Mouse (Mus musculus) frontal cortex, adult 2 months (tissue): ENCODE results near the gene Rbm24. TPM values are rescaled to one million over a fixed set of nuclear protein-coding genes. Genes with fewer than 3 reads are reported as not detected.
A peak's percentile ranks its signal among the peaks of the same experiment; 100 is the strongest.

ENCODE experiments used
- DNase-seq, 2 experiments: peaks; one replicate each; pipeline ENCODE4 v3.0.0; 2022; ENCODE audit warnings: low spot score in 1 of 2; ENCODE audit errors: extremely low spot score in 1 of 2
- polyA plus RNA-seq: library from polyadenylated mRNA; depleted of rRNA; stranded (reverse); fragments of >200 nt; gene quantifications from 2 replicates; pipeline ENCODE4 v1.2.3, GENCODE M21; 2012; rRNA removed

Rbm24 gene
- 12.4 and 13.4 TPM in 2 replicates for polyA plus RNA-seq

DNA sequence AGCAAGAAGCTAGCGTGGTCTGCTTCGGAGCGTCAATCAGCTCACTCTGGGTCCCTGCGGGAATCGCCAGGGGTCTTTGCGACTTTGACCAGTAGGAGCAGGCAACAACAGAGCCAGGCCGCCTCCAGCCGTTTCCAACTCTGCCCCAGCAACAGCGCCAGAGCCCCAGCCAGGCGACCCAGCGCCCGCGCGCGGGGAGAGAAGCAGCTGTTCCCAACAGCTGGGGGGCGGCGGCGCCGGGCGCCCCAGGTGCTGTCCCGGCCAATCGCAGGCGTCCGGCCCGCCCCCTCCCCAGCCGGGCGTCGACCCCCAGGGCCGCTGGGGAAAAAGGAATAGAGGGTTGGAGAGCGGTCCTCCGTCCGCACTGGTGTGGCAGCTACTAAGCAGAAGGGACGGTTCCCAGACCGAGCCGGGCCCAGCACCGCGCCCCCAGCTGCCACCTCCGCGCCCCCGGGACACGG, at the start of gene Rbm24:
Gene Rbm24, plus strand, starts transcription at position 294 of the 461 bp plus-strand sequence.
- DNase-seq: no peak

DNA sequence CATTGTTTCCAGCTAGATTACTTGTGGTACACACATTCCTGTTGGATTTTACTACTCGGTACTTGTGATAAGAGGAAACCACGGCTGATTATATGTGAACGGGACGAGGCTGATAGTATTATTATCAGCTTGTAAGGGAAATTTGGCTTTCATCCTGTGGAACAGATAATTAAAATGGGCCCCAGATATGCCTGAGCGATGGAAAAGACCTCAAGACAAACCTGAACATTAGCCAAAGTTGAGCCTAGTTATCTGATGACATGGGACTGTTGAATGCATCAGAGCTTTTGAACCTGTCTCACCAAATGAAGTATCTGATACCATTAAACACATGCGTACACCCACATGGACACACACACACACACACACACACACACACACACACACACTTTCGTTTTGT, 45.4 kb upstream of the Rbm24 start:
- no peak for DNase-seq

DNA sequence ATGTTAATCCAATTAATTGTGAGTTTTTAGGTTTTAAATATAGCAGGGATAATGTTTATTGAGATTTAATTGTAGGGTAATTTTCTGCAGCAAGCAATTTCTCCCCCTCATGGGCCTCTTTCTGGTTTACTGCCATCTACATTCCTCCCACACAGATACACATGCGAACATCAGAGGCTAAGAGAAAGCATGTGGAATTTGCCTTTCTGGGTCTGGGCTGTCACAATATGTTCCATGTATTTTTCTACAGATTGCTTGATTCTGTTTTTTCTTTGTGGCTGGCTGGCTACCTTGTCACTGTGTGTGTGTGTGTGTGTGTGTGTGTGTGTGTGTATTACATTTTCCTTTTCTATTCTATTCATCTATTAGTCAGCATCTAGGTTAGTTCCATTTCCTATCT, 42.9 kb upstream of the Rbm24 start:
- DNase-seq: no peak

DNA sequence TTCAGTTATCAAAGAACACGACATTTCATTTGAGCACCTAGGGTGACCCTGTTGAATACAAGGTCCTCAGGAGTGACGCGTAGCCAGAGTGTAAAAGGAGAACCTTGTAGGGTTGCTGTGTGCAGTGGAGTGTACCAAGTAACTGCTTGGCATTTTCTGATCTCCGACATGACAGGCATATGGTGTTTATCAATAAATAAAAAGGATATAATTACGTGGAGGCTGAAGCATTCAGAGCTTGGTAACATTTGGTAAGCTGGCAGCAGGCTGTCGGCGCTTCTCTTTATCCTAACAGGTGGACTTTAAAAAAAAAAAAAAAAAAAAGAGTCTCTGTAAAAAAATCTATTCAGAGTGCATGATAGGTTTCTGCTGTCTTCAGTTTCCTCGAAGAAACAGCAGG, 30.8 kb upstream of the Rbm24 start:
- no peak for DNase-seq

DNA sequence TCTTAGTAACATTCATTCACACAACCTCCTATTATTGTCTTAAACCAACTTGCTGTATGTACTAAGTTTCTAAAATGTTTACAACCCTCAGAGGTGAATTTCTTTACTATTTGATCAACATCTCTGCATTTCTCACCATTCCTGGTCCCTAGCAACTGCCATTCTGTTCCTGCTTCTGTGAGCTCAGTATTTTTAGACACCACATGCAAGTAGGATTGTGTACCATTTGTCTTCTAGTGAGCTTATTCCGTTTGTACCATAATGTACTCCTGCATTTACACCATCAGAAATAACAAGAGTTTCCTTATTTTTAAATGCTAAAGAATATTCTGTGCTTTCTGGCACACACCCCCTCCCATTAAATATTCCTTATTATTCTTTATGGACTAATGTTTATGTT, 26.6 kb upstream of the Rbm24 start:
- DNase-seq: peak in 1 of 2 experiments; percentile 27

DNA sequence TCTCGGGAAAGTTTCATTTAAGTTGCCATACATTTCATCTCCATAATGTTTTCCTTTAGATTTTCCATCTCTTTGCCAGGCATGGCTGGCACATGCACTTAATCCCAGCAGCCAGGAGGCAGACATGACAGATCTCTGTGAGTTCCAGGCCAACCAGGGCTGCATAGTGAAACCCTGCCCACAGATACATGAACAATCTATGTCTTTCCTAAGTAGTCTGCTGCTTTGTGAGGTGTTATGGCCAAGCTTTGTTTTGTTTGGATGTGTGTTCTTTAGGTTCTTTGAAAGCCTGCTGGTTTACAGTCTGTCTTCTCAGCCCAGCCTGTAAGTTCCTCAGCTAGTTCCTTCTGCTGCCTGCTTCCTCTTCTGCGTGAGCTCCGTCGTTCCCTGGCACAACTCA, 25.3 kb upstream of the Rbm24 start:
- no peak for DNase-seq

DNA sequence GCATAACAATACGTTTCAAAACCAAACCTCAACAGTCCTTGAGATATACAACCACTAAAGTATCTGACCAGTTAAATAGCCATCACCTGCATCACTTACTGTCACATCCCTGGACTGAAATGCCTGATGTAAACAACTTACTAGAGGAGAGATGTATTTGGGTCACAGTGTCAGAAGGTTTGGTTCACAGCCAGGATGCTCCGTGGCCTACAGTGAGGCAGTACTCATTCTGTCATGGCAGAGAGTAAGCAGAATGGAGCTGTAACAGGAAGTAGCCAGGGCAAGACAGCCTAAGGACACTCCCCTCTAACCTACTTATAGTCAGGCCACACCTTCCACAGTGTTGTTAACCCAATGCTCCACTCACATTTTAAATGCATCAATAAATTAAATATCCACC, 24.3 kb upstream of the Rbm24 start:
- no peak for DNase-seq

DNA sequence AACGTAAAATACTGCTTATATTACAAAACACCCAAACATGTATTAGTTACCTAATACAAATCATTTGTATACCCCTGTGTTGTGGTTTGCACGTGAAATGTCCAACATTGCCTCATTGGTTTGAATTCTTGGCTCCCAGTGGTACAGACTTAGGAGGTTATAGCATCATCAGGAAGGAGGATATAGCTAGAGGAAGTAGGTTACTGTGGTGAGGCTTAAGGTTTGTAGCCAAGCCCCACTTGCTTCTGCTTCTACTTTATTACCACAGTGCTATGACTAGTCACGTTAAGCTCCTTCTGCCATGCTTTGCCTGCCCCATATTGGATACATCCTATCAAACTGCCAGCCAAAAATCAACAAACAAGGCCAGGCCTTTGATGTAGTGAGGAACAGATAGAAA, 21.0 kb upstream of the Rbm24 start:
- DNase-seq: no peak

DNA sequence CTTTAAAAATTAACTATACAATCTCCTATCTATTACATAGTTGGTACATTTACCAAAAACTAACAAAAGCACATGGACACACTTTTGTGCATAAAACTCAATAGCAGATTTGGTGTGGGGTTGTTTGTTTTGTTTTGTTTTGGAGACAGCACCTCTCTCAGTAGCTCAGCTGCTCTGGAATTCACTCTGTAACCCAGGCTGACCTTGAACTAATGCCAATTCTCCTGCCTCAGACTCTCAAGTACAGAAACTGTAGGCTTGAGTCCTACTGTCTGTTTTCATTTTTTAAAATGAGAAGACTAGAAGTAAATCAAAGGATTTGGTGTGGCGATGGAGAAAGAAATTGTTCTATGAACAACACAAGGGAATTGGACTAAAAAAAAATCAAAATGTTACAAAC, 11.1 kb upstream of the Rbm24 start:
- no peak for DNase-seq

DNA sequence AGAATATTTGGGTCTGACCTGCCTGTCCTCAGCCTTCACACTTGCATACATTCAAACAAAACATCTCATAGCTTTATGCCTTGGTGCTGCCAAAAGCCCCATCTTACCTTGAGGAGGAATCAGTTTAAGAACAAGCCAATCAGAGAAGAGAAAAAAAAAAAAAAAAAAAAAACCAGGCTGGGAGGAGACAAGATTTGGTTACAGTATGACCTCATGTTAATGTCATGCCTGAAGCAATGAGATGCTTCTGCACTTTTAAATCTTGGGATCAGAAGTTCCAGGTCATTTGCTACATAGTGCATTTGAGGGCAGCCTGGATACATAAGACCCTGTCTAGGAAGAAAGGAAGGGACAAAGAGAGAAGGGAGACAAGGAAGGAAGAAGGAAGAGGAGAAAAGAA, 6.0 kb upstream of the Rbm24 start:
- no peak for DNase-seq

DNA sequence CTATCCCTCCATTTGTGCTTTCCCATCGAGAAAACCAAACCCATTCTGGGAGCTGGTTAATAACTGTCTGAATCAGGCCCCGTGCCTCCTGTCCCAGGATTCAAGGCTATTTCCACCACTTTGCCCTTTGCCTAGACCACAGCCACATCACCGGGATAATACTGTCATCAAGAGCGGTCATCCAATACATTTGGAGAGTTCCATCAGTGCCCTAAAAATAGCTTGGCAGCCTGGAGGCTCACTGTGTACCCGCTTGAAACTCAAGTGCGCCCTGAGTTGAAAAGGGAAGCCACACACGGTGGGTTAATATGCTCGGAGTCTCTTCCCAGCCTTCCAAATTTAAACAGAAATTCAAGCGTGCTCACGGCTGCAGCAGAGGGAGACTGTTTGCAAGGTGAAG, 4.6 kb upstream of the Rbm24 start:
- DNase-seq: no peak

DNA sequence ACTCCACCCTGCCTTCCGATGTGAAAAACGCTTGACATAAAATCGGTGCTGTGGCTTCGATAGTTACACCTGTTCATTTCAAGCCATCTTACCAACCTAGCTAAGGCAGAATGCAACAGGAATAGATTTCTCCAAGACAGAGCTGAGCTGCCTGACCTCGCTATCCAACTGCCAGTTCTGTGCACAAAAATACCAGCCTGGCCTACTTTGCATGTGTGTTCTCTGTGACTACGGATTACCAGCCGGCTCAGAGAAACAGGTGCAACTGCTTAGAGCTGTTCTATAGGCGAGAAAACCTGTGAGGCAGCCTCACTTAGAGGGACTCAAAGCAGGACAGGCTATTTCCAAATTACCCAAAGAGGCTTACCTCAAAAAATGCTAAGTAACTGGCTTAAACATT, 4.2 kb upstream of the Rbm24 start:
- no peak for DNase-seq

DNA sequence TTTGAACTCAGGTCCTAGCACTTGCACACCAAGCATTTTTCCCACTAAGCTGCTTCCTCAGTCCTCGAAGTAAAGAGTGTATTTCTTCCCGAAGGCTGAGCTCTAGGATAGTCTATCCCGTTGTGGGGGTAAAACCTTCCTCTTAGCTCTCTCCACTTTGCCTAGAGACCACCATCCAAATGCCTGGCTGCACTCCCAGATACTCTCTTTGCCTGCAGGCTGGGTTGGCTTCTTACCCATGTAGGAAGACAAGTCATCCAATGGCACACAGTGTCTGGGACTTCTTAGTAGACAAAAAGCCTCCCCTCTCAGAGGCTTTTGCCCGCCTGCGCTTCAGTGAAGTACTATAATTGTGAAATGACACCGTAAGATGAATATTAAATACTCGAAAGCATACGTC, 2.2 kb upstream of the Rbm24 start:
- DNase-seq: no peak

DNA sequence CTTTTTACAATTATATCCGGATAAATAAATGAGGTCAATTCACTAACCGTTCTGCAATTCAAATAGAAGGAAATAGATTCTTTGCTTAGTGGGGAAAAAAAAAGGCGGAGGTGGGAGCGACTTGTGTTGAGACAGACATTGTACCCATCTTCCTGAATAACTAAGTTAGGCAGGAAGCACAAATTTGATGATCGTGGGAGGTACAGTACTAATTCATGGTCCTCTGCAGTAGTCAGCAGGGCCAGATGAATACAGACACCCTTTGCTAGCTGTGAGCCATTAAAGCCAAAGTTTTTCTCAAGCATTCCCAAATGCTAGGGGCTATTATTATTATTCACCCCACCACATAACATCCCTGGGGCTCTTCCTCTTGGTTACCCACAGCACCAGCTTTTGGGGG, 640 bp upstream of the Rbm24 start:
- DNase-seq: peak in 1 of 2 experiments; percentile 42

DNA sequence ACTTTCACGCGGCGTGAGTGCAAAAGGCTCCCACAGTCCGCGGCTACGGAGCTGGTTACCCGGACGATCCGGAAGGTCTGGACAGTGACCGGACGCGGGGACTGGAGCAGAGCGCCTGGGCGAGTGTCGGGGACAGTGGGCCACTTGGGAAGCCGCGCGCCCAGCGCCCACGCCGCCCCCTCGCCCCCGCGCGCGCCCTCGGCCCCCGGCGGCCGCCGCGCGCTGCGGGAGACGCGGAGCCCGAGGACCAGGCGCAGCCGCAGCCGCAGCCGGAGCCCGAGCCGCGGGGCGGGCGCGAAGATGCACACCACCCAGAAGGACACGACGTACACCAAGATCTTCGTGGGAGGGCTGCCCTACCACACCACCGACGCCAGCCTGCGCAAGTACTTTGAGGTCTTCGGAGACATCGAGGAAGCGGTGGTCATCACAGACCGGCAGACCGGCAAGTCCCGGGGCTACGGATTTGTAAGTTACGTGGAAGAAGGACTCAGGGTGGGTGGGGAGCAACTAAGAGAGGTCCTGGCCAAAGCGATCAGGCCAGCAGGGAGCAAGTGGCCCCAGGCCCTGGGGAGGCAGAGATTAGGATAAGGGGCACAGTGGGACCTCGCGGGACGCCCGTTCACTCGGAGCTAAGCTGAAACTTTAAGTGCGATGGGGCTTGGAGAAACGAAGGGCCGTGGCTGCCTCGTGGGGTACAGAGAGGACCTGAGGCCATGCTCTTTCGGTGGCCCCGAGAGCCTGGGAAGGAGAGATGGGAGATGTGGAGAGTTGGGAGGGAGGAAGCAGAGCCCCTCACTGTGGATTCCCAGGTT, 704 bp downstream of the Rbm24 start:
- DNase-seq: no peak

DNA sequence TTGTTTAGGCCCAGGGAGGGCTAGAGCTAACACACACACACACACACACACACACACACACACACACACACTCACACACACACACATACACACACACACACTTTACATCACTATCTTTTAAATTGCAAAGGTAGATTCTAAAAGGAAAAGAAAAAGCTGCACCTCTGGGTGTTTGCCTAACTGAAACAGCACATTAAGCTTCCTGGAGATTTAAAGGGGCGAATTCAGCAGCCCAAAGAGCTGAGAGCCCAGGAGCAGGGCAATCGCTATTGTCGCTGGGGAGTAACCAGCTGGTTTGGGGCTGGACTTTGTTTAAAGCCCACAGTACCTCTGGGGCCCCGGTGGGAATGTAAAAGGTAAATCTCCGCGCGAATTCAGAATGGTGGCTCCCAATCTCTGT, 1.4 kb downstream of the Rbm24 start:
- no peak for DNase-seq

DNA sequence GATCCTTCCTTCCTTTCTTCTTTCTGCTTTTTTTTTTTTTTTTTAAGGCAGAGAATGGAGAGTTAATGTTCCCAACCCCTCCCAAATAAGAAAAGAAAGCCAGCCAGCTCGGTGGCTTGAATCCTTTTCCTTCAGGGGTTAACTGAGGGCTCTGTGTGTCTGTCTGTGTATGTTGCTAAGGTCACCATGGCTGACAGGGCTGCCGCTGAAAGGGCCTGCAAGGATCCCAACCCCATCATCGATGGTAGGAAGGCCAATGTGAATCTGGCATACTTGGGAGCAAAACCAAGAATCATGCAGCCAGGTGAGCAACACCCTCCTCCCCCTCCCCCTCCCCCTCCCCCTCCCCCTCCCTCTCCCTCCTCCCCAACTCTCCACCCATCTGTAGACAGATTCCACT, 1.9 kb downstream of the Rbm24 start:
- no peak for DNase-seq

DNA sequence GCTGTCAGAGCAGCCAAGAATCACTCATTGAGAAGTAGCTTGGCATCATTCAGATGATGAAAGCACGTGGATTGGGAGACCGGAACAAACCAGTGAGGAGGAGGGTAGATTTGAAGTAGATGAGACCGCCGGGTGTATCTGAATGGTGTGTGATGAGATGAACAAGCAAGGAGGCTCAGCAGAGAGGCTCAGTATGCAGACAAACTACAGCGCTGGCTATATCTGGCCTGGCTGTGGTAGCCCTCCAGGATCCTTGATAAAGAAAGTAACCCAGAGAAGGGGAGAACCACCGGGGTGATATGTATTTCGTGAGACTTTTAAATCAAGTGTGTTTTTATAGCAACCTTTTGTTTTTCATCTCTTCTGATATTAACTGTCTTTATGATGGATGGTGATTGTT, 5.6 kb downstream of the Rbm24 start:
- no peak for DNase-seq

DNA sequence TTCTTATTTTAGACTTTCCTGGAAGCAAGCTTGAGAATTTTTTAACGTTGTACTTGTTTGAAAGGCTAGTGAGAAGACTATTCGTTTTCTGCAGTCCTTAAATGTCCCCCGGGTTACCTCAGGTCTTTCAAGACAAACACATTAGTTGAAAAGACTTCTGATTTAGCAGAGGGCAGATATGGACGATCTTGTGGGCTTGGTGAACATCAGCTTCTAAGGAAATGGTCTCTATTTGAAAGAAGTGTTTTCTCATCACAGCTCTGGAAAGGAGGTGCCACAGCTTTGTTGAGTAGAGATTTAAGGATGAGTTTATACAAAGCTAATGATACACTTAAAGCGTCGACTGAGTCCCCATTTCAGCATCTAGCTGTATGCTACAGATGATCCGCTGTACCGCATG, 6.1 kb downstream of the Rbm24 start:
- DNase-seq: no peak

DNA sequence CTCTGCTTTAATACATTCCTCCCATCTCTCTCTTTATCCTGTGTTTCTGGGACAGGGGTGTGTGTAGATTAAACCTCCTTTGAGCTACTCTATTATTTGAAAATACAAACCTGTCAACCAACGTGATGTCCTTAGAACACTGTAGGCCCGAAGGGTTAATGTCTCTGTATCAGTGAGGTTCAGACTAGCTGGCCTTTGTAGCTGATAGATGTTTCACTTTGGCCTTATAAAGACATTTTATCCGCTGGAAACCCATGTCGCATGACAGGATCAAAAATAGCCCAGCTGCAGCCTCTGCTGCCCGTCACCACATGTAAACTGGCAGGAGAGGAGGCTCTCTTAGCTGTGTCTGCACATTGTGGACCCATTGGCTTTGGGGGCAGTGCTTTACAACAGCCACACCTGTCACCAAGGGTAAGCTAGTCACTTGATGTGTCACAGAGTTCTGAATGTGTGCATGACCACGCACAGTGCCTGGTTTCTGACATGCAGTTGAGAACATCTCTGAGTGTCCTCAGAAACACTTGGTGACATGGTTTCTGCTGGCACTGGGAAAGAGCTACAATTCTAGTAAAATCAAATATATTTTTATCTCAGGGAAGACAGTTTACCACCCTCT, 8.5 kb downstream of the Rbm24 start:
- DNase-seq: no peak

DNA sequence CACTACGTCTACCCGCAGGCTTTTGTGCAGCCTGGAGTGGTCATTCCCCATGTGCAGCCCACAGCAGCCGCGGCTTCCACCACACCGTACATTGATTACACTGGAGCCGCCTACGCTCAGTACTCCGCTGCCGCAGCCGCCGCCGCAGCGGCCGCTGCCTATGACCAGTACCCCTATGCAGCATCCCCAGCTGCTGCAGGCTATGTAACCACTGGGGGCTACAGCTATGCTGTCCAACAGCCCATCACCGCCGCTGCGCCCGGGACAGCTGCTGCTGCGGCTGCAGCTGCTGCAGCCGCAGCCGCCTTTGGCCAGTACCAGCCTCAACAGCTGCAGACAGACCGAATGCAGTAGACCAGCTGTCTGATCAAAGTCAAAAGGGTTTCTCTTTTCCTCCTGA, 10.7 kb downstream of the Rbm24 start:
- DNase-seq: no peak

DNA sequence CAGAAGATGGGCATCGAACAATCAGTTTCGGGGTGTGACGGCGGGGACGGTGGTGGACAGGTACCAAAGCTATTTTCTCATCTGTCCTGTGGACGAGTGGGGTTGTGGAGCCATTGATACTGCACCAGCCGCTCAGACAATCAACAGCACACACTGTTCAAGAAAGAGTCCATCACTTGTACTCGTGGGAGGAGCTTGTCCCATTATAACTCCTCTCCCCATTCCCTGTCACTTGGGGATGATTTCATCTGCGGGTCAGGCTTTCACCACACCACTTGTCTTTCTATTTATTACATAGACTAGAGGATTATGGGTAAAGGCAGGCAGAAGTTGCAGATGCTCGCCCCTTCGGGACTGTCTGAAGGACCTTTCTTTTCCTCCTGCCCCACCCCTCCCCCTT, 11.6 kb downstream of the Rbm24 start:
- no peak for DNase-seq
